Mouse (Mus musculus) urinary bladder, adult 2 months (tissue): ENCODE measurements at regions not wholly inside any gene's neighbourhood (a gene's known extent, or its start where the extent isn't known, plus 50 kb on each side); places are given as distances from the start of the nearest gene placed in this dataset.

ENCODE experiments used
- DNase-seq: peaks from one replicate; pipeline ENCODE4 v3.0.0; 2022; ENCODE audit warnings: low spot score

DNA sequence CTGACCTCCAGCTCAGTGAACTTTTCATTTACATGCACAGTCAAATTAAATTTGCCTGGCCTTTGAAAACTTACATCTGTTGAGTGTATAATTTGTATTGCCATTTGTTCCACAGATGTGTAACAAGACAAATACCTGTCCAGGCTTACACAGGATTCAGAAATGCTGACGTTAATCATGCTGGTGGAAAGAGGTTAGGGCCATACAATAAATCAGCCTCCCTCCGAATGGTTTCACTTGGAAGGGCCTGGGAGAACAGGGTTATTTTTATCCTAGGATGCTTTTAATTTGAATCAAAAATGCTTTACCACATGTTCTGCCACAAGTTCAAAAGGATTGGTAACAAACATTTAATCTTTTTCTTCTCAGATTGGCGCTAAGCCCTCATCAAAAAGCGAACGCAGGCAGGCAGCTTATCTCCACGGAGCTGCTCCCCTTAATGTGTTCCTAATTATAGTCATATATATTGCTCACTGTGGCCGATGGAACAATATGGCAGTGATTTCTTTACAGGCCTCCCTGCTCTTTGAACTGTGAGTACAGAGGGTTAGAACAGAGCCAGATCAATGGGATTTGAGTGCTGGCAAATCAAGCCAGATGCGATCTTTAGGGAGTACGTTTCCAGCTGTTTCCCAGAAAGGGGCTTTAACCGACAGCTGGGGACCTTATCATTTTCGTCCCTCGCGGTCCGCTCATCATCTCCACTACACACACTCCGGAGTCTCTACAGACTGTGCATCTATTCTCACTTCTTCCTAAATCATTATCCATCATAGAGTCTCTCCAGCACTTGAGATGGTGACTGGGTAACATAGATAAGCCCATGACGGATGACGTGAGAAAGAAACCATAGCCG is 313.9 kb downstream of the Ndfip2 start:
- no peak for DNase-seq

DNA sequence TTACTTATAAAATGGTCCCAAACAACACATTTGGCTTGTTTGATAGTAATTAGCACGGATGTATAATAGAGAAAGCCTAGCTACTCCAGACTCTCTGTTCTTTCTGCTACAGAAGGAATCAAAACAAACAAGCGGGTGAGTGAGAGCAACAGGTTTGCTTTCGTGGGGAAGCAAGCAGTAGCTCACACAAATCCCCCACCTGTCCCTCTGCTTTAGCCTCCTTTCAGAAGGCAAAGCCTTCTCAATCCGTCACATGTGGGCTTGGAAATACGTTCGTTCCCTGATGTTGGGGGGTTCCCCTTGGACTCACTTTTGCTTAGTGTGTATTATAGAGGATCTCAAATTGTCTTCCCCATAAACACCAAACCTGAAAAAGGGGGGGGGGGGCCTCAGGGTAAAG is 311.8 kb downstream of the Ndfip2 start:
- no peak for DNase-seq

DNA sequence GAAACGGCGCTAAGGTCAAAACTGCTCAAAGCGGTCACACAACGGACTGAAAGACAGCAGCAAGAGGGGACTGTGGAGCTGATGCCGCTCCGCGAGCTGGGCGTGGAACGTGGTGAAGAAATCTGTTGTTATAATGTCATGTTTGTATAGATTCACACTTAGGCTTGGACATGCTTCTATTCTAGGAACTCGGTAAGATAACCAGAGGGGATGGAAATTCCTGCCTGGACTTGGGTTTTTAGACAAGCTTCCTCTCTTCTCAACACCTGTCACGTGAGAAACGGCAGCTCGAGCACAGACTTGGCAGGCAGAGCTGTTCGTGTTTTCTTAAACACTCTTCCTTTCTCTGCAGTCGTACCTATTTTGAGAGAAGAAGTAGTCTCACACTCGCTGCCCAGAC is 307.5 kb downstream of the Ndfip2 start:
- no peak for DNase-seq

DNA sequence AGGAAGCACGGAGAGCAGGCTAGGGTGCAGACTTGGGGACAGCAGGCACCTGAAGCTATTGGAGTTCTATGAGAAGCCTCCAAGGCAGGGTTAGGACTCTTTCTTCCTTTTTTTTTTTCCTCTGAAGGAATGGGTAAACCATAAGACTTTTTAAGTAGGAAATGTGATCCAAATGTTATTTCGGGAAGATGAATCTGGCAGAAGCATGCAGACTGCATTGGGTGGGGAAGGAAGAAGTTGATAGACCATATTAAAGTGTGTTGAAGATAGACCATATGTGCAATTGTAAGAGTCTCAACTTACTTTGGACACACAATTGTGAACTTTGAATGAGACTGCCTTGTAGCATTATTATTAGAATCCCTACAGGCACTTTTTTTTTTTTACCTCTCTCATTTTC is 304.5 kb downstream of the Ndfip2 start:
- no peak for DNase-seq

DNA sequence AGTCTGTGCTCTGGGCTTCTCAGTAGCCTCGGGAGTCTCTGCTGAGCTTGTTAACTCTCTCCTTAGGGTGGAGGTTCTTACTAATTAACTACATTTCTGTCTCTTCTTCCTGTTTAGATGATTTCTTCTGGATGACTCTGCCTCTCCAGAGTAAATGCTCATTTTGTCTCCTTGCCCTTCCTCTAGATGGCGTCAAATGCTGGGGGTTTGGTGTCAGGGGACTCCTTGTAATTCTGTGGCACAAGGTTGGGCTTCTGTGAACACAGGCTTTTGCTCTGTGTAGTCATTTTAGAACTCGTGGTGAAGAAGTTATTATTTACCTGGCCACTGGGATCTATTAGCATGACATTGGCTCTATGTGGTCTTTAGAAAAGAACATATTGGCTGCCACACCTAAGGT is 298.4 kb downstream of the Ndfip2 start:
- no peak for DNase-seq

DNA sequence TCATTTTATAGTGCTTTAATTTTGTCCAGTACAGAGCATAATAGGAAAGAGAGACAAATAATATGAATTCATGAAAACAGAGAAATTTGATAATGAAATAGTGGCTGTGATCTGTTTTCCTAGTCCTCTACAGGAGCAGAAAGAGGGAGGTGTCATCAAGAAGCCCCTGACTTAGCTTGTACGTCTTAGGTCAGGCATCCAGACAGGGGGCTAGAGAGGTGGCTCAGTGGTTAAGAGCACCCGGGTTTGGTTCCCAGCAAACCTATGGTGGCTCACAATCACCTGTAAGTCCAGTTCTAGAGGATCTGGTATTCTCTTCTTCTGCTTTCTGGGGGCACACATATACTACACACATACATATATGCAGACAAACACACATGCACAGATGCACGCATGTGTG is 285.7 kb downstream of the Ndfip2 start:
- DNase-seq = no peak

DNA sequence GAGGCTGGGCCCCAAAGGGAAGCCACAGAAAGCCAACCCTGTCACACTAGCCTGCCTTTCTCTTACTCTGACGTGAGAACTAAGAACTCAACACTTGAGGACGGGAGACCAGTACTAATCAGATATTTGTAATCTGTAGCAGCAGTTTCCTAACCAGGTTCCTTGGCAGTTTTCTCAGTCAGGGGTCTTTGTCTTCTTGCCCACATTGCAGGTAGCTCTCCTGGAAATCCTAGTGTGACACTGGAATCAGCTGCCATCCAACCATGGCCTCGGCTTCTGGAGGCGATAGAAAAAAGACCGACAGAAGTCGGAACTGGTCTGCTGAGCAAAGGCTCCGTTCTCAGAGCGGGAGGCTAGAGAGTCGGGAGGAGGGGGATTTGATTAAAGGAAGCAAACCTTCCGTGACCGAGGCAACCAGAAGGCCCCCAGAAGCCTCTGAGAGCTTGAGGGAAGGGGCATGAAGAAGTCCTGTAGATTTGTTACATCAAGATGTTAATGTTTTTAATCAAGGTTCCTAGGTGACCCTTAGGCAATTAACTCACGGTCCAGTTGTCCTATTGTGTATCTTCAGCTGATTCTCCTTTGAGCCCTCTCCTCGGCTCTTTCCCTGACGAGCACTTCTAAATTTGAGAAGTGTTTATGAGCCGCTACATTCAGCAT is 284.2 kb downstream of the Ndfip2 start:
- DNase-seq = no peak

DNA sequence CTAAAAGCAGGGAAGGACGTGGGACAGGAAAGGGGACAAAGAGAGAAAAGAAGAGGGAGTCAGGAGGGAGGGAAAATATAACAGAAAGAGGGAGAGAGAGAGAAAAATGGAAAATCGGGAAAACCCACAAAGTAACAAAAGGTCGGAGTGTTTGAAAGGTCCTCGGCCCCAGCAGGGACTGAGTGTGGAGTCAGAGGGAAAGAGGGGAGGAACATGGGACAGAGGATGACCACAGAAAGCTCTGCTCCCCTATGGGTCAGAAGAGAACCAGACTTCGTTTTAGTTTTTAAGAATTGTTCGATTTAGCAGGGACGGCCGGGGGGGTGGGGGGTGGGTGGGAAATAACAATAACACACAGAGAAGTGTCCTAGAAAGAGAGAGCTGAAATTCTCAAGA is 283.7 kb downstream of the Ndfip2 start:
- no peak for DNase-seq

DNA sequence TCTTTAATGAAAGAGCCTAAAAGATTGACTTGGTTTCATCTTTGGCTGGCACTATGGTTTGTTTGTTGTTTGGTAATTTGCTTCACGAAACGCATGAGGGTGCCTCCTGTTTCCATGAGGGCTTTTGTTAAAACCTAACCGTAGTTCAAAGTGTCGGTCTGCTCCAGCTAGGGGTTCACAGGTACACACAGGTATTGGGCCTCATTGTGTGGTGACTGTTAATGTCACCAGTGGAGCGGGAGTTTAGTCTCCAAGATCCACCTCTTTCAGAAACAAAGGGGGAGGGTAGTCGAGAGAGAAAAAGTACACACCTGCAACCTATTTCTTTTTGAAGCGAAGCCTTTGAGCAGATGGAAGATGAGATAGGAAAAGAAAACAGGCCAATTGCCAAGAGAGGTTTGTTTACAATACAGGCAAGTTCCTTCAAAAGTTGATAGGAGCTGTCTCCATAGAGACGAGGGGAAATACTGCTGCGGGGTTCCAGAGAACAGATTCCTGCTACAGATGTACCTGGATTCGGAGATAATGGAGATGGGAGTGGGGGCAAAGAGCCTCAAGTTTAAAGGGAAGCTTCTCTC is 273.9 kb downstream of the Ndfip2 start:
- no peak for DNase-seq

DNA sequence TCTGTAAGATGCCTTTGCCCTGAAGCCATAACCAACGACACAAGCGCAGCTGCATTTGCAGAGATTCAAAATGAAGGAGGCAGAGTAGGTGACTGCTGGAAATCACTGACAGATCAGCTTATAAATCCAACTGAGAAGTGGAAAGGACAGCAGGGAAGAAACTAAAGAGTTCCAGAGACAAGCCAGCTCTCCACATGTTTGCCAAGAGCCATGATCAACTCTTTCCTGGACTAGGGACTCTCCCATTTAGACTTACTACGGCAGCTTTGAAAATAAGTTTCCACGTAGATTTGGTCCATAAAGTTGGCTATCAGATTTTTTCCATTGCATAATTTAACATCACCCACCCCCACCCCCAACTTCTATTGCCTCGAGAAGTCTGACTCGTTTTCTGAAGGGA is 269.7 kb downstream of the Ndfip2 start:
- no peak for DNase-seq

DNA sequence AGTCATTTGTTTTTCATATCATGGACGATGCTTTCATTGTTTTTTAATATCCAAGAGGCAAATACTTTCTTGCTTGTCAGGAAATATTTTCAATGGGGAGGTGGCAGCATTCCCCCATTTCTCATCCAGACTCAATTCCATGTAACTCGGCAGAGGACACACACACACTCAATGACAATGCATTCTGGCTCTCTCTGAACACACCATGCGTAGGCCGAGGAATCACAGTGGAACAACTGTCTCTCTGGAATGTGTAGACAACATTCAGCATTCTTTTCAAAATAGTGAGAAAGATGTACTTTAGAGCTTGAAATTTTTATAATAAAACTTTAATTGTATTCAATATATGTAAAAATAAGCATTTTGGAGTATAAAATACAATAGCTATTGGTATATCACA is 265.5 kb downstream of the Ndfip2 start:
- no peak for DNase-seq

DNA sequence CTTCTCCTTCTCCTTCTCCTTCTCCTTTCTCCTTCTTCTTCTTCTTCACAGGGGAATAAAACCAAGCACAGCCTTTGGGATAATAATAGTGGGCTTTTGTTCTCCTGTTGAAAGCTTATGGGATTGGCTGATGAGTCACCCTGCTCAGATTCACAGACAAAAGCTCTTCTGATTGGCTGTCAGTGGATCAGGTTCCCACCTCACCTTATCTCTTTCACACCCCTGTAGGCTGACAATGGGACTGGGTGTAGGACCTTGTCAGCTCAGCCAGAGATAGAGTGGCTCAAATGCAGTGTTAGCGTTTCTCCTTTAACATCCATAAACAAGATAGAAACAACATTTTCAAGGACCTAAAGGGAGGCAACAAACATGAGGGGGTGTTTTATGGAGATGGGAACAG is 263.9 kb downstream of the Ndfip2 start:
- DNase-seq = no peak

DNA sequence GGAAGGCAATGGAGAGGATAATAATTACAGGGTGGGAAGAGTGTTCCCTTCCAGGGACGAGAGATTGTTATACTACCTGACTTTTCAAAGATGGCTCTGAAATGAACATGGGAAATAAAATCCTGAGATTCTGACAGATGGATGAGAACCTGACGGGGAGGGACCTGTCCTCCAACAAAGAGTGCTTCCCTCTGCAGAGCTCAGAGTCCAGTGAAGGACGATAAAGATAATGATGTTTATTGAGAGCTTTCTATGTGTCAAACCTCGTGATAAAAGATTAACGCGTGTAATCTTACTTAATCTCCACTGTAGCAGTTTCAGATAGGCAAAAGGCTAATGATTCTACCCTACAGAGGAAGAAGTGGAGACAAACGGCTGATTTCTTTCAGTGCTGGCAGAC is 260.3 kb downstream of the Ndfip2 start:
- DNase-seq = no peak

DNA sequence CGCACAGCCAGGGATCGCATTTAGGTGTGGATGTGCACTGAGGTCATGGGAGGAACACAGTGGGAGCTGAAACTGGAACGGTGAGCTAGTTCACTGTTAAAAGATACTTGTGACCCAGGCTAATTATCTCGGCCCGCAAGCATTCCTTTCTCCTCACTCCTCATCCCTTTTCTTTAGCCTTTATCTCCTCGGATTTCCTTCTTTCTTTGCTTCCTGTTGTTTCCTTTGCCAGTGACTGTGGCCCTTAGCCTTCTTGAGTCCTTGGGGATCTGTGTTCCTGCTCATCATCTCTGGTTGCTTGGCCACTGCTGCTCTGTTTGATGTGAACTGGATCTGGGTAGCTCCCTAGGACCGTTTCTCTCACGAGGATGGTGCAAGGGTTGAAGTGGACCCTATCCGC is 256.0 kb downstream of the Ndfip2 start:
- no peak for DNase-seq

DNA sequence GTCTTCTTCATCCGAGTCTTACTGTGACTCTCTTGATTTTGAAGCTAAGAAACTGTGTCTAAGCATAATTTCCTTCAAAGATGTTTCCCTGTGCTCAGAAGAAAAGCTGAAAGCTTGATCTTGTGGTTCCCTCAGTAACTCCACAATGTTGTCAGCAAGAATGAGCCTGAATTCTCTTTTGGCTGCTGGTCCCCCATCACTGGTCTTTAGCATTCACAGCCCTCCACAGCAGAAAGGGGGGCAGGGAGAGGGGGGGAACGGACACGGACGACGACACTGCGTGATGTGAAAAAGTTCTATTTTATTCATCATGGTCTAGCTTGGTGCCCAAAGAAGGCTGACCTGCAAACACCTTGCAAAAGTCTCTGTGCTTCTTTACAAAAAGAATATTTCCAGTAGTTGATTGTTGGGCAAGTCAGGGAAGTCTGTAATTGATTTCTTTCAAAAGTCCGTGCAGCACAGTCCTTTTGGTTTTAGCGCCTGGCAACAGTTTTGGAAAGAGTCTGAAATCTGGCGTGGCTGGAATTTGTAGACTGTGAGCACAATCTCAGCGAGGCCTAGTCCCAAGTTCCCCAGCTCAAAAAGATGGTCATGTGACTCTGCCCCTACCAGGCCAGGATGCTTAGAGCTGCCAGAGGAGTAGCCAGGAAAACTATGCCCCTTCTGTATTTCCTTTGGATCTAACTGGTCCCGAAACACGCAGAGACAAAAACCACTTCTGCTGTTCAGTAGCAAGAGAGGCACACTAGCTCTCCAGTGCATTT is 254.7 kb downstream of the Ndfip2 start:
- DNase-seq = no peak

DNA sequence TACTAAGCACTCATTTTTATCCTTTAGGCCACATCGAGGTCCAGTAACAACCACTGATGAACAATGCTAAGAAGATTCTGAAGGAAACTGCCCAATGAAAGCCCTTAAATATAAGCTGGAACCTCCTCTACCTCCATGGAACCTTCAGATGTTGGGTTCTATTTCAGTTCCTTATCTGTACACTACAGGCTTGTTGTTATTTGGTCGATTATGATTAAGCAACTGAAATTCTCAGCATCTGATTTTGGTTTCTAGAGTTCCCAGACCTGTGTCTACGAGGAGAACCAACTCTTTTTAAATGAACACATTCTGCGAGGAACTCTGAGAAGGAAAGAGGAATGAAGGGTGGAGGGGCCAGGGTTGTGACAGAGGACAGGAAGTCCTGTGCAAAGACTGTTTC is 253.5 kb downstream of the Ndfip2 start:
- no peak for DNase-seq

DNA sequence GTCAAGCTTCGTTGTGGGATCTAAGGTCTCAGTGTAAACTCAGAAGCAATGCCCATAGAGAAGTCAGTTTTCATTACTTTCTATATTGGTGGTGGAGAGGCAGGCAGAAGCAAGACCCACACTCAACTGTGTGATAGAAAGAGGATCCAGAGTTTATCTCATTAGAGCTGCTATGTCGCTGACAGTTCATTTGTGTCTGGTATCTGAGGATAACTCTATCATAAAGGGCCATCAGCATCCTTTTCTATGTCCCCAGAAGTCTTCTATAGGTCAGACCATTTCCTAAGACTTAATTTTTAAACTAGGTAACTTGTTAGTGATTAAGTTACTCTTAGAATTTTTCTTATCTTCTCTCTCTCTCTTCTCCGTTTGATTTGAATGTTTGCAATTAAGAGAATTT is 252.8 kb downstream of the Ndfip2 start:
- no peak for DNase-seq

DNA sequence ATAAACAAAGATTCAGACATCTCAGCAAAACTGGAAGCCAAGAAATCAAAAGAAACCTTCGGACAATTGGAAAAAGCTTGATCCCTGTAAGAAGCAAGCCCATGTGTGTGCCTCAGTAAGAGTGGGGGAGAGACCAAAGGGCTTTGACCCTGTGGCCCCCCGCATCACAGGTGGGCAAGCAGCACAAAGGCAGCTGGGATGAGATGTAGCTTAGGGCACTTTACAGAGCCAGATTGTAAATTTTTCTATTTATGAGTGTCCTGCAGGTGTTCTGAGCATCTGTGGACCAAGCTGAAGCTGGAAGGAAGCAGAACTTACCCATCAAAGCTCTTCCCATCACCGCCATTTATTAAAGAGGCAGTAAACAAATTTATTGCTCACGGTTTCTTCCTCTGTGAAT is 246.9 kb downstream of the Ndfip2 start:
- no peak for DNase-seq

DNA sequence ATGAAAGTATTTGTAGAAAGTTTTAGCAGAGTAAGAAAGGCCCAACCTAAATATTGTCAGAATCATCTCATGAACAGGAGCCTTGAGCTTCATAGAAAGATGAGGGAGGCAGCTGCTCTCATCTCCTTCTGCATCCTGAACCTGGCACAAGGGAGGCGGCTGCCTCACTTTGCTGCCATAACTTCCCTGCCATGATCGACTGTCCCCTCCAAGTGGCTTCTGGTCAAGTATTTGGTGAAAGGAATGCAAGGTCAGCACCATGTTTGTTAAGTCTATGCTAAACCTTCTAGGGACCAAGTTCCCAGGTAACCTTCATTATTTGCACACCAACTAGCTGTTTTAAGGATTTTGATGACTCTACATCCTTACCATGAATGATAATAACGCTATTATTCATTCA is 246.0 kb downstream of the Ndfip2 start:
- no peak for DNase-seq

DNA sequence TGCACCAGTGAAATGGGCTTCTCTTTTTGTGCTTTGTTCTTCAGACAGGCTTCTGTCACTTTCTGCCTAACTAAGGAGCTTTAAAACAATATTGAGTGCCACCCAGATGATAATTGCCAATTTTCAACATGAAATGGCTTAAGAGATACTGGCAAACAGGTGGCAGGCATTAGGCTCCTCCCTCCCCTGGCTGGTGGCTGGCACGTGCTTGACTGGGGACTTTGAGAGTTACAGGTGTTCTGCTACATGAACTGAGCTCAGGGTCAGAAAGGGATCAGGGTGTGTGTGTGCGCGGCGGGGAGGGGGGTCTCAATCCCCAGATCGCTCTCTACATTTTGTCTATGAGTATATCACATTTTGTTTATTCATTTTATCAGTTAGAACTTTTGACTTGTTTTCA is 245.4 kb downstream of the Ndfip2 start:
- DNase-seq = no peak

DNA sequence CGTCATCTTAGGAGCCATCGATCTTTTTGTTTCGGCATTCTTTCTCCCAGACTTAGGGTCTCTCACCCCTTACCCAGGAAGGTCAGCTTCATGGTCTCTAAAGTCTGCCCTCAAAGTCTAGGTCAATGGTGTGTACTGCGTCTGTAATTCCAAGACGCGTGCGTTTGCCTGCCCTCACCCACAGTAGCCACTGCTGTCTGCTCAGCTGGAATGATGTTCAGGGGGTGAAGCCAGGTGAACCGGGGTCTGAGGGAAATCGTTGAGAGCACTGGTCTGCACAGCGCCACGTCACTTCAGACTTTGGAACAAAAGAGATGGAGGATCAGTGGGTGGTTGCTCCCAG is 244.2 kb downstream of the Ndfip2 start:
- DNase-seq = no peak

DNA sequence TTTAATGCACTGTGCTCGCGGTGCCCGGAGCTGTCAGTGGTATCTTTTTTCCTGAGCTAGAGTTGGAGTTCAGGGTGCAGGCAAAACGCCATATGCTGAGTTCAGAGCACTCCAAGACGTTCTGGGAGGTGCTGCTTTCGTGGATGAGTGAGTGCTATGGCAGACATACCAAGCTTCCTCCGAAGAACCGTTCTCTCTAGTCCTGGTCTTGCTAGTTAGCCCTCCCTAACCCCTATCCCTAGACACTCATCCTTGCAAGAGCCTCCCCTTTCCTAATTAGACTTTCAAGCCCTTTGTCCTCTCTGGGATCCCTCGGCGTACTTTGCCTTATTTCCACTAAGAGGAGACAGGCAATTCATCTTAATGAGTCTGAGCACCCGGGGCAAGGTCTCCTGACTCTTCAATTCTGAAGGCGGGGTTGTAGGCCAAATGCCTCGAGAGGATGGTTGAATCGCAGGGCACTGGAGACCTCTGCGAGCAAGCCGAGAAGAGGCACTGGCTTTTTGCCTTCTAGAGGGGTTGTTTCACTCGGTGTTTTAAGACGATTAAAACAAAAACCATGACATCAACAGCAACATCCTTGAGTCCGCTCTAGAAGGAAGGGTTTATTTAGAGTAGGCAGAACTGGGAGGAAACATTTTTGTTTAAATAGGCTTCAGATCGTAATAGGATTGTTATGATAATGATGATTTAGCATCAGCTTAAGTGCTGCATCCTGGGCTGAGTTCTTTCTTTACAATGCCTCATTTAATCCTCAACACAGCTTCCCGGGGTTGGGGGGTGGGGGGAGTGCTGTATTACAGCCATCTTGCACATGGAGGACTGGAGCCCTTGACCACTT is 243.6 kb downstream of the Ndfip2 start:
- no peak for DNase-seq
